Mouse (Mus musculus) embryonic fibroblast, embryonic 13.5 days (primary cell): Measurements from ENCODE around the gene Hcrtr2.

ENCODE experiments used
- CTCF ChIP-seq: IDR thresholded peaks from 2 replicates; pipeline ENCODE4 v1.5.1; 2011; ENCODE audit warnings: mild to moderate bottlenecking, control low read depth, low read length, moderate library complexity, borderline replicate concordance; ENCODE audit not compliant: insufficient read depth
- POLR2A ChIP-seq: IDR thresholded peaks from 2 replicates; pipeline ENCODE4 v1.6.1; 2011; ENCODE audit warnings: low read depth, mild to moderate bottlenecking, control low read depth, low read length, moderate library complexity

DNA sequence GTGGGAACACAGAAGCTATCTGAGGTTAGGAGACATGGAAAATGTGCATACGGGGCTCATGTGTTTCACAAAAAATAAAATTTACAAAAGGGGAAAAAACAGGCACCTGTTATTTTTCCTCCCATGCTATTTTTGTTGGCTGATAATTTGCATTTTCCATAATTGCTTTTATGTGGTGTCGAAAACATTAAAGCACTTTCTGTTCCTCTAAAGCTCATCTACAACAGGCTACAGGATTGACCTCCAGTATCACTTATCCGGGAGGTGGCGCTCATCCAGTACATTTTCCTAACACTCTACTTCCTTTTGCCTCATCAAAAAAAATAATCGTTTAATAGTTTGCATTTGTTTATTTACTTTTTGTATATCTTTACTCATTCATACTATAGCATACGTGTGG, 41.2 kb upstream of the Hcrtr2 start:
- TF ChIP-seq CTCF = no peak
- TF ChIP-seq POLR2A = no peak
